8 mouse cellular contexts compared by ENCODE assay signal in the genomic region with DNA sequence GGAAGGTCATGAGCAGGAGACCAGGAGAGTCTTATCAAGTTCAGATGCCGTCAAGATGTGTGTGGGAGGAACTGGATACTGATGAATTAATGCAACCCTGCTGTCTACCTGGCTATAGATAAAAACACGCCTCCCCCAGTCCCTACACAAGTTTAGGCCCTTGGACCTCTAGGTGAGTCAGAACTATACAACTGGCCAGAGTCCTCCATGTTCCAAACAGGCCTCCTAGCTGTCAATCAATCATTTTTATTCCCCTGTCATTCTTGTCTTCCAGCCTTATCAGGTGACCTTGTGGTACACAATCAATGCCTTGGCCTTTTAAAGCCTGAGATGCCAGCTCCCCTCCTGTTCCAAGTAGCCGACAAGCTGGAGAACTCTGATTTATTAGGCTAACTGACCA.
A peak's percentile ranks its signal among the peaks of the same experiment; 100 is the strongest.
ATAC-seq and TF ChIP-seq lines count a peak whose summit lies in the region.
"Had no signal": no experiment of that assay in that cellular context is flagged by ENCODE, and none has a peak within 500 bp of the region (broad histone marks: within the 10 kb centered on the region; RNA-seq: fewer than 3 reads in every experiment).

No protein-coding gene starts in this region.

- no peak for TF ChIP-seq CTCF in intestine, postnatal 0 days (IDR thresholded peaks at IDR 0.05; ENCODE audit: low read depth)

- no peaks in the 10 kb centered on the region for H3K4me1 ChIP-seq in intestine, embryonic 16.5 days (ENCODE audit: control insufficient read depth, insufficient read depth, low read length)
- H3K4me1 ChIP-seq in intestine, embryonic 15.5 days (replicated peaks): no peaks in the 10 kb centered on the region
- no peaks in the 10 kb centered on the region for H3K4me1 ChIP-seq in intestine, postnatal 0 days (replicated peaks; ENCODE audit: control insufficient read depth, insufficient read depth, low read length)
- no peaks in the 10 kb centered on the region for H3K4me1 ChIP-seq in forebrain, embryonic 15.5 days

- no peak overlapping the region for H3K9ac ChIP-seq in intestine, embryonic 16.5 days (ENCODE audit: low read depth, low read length)
- no peak overlapping the region for H3K9ac ChIP-seq in intestine, embryonic 15.5 days
- H3K9ac ChIP-seq in intestine, postnatal 0 days (ENCODE audit: low read depth, low read length): no peak overlapping the region
- no peak overlapping the region for H3K9ac ChIP-seq in forebrain, embryonic 15.5 days (replicated peaks)

- no peak overlapping the region for H3K27ac ChIP-seq in intestine, embryonic 16.5 days (ENCODE audit: low read length)
- H3K27ac ChIP-seq in intestine, embryonic 15.5 days: no peak overlapping the region
- no peak overlapping the region; the same call in 1 of the 2 replicates for H3K27ac ChIP-seq in intestine, postnatal 0 days (ENCODE audit: low read depth, low read length)
- no peak overlapping the region for H3K27ac ChIP-seq in forebrain, embryonic 15.5 days (replicated peaks)

- H3K27me3 ChIP-seq in intestine, embryonic 16.5 days (replicated peaks; ENCODE audit: control insufficient read depth, insufficient read depth, low read length): no peaks in the 10 kb centered on the region
- H3K27me3 ChIP-seq in intestine, embryonic 15.5 days (replicated peaks): no peaks in the 10 kb centered on the region
- H3K27me3 ChIP-seq in intestine, postnatal 0 days (replicated peaks; ENCODE audit: control insufficient read depth, insufficient read depth, low read length): 0 out of 2 replicates have a peak, but pooled peaks cover 3% of the 10 kb centered on the region
- no peaks in the 10 kb centered on the region for H3K27me3 ChIP-seq in forebrain, embryonic 15.5 days

- WGBS in intestine, embryonic 16.5 days: 58% methylated on average over 3 of the region's 3 CpGs
- WGBS in intestine, embryonic 15.5 days: 57% methylated on average over 3 of the region's 3 CpGs
- 43% methylated on average over 3 of the region's 3 CpGs for WGBS in intestine, postnatal 0 days
- WGBS in forebrain, embryonic 15.5 days: 85% methylated on average over 3 of the region's 3 CpGs

- no peaks in the 10 kb centered on the region for H3K9me3 ChIP-seq in intestine, embryonic 16.5 days (ENCODE audit: control insufficient read depth, low read length)
- H3K9me3 ChIP-seq in intestine, embryonic 15.5 days: no peaks in the 10 kb centered on the region
- no peaks in the 10 kb centered on the region for H3K9me3 ChIP-seq in intestine, postnatal 0 days (ENCODE audit: control insufficient read depth)
- H3K9me3 ChIP-seq in forebrain, embryonic 15.5 days: no peaks in the 10 kb centered on the region

- peak; percentile 68; the same call in 1 of the 2 replicates for ATAC-seq in intestine, embryonic 16.5 days
- no peak for ATAC-seq in intestine, embryonic 15.5 days
- peak; percentile 77 for ATAC-seq in intestine, postnatal 0 days
- ATAC-seq in forebrain, embryonic 15.5 days (replicated peaks): no peak
- ATAC-seq: activated CD4-positive, CD25-positive, alpha-beta regulatory T cell, adult 4 months; CD4-positive, CD25-positive, alpha-beta regulatory T cell, adult 4 months; Patski had no signal

- H3K4me2 ChIP-seq in intestine, embryonic 16.5 days (ENCODE audit: low read depth, low read length): no peak overlapping the region
- H3K4me2 ChIP-seq in intestine, embryonic 15.5 days (replicated peaks): no peak overlapping the region
- H3K4me2 ChIP-seq in intestine, postnatal 0 days (replicated peaks; ENCODE audit: low read depth): no peak overlapping the region
- H3K4me2 ChIP-seq in forebrain, embryonic 15.5 days (replicated peaks): no peak overlapping the region

- no peaks in the 10 kb centered on the region for H3K36me3 ChIP-seq in intestine, embryonic 16.5 days (ENCODE audit: control insufficient read depth, insufficient read depth, low read length)
- no peaks in the 10 kb centered on the region for H3K36me3 ChIP-seq in intestine, embryonic 15.5 days
- H3K36me3 ChIP-seq in intestine, postnatal 0 days (ENCODE audit: control insufficient read depth, insufficient read depth): no peaks in the 10 kb centered on the region
- no peaks in the 10 kb centered on the region for H3K36me3 ChIP-seq in forebrain, embryonic 15.5 days
- H3K36me3 ChIP-seq: G1E had no signal

- H3K4me3 ChIP-seq in intestine, embryonic 16.5 days (ENCODE audit: low read length): no peak overlapping the region
- H3K4me3 ChIP-seq in intestine, embryonic 15.5 days (replicated peaks): no peak overlapping the region
- H3K4me3 ChIP-seq in intestine, postnatal 0 days (ENCODE audit: low read depth, low read length): no peak overlapping the region
- H3K4me3 ChIP-seq in forebrain, embryonic 15.5 days: no peak overlapping the region

Comparison
In these comparisons a context has a peak if more than half of its experiments do, and no peak if none do; other contexts are left out.
1. ATAC-seq: peak in intestine, embryonic 16.5 days (single experiment) and intestine, postnatal 0 days (single experiment); none in intestine, embryonic 15.5 days (single experiment) and forebrain, embryonic 15.5 days (single experiment).